ENCODE assay signal across 27 mouse cellular contexts in the genomic region with DNA sequence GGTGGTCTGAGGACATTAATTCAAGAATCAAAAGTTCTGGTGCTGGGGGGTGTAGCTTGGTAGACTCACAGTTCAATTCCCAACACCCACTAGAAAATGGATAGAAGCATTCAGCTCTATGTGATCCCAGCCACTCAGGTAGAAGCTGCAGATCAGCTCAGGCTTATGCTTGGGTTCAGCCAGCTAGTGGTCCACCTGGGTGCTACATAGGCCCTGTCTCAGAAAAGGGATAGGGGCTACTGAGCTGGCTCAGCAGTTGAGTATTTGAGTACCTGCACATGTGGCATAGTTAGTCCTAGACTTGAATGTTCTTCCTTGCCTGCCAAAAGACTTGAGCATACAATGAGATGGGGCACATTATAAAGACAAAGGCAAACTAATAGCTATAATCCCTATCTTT. TPM values are rescaled to one million over a fixed set of nuclear protein-coding genes. Genes with fewer than 3 reads are reported as not detected.
DNase-seq lines count a peak whose midpoint lies in the region; ATAC-seq and TF ChIP-seq lines count a peak whose summit lies in the region.
"Had no signal": no experiment of that assay in that cellular context is flagged by ENCODE, and none has a peak within 500 bp of the region (broad histone marks: within the 10 kb centered on the region; RNA-seq: fewer than 3 reads in every experiment).

No protein-coding gene starts in this region.

- DNase-seq in embryo, embryonic 9.5 days (ENCODE audit: extremely low spot score) = peak; percentile 41
- DNase-seq in embryo, embryonic 11 days = no peak
- peak; percentile 34 for DNase-seq in testis, postnatal 10 days (ENCODE audit: low spot score)
- DNase-seq in testis, postnatal 14 days (ENCODE audit: low spot score) = no peak
- no peak for DNase-seq in liver, embryonic 14.5 days (ENCODE audit: low read depth in 3 of 3, low spot score in 3 of 3)
- DNase-seq in thymus, postnatal 0 days (ENCODE audit: low spot score) = no peak
- DNase-seq in MN1 (ENCODE audit: low spot score) = no peak
- DNase-seq: cerebellum, adult 11-12 months; cerebellum, postnatal 25 days; heart, postnatal 4 days; kidney, adult 8-10 months; kidney, postnatal 10 days; left cerebral cortex, postnatal 4 days; retina, postnatal 1 day; thymus, postnatal 36 days had no signal

- no peak for TF ChIP-seq CTCF in liver, embryonic 14.5 days (IDR thresholded peaks at IDR 0.05; ENCODE audit: low read depth)

- no peaks in the 10 kb centered on the region for H3K9me3 ChIP-seq in liver, embryonic 14.5 days (ENCODE audit: control insufficient read depth, low read length)
- H3K9me3 ChIP-seq: embryonic facial prominence, embryonic 13.5 days; forebrain, embryonic 12.5 days; heart, embryonic 15.5 days; hindbrain, embryonic 15.5 days; midbrain, embryonic 15.5 days; neural tube, embryonic 13.5 days had no signal

- H3K4me2 ChIP-seq in liver, embryonic 14.5 days (ENCODE audit: low read depth) = no peak overlapping the region
- H3K4me2 ChIP-seq: forebrain, embryonic 12.5 days; heart, embryonic 15.5 days; hindbrain, embryonic 15.5 days; lung, embryonic 14.5 days; midbrain, embryonic 15.5 days; neural tube, embryonic 13.5 days had no signal

- H3K4me1 ChIP-seq in liver, embryonic 14.5 days (replicated peaks; ENCODE audit: control insufficient read depth in 2 of 2, insufficient read depth in 2 of 2, low read length in 1 of 2) = no peaks in the 10 kb centered on the region

- H3K9ac ChIP-seq in liver, embryonic 14.5 days (replicated peaks) = no peak overlapping the region
- H3K9ac ChIP-seq: embryonic facial prominence, embryonic 13.5 days; forebrain, embryonic 12.5 days; heart, embryonic 15.5 days; hindbrain, embryonic 15.5 days; lung, embryonic 14.5 days; midbrain, embryonic 15.5 days; neural tube, embryonic 13.5 days had no signal

- H3K4me3 ChIP-seq in liver, embryonic 14.5 days (ENCODE audit: insufficient read depth in 1 of 2, low read depth in 2 of 2, low read length in 2 of 2) = no peak overlapping the region
- H3K4me3 ChIP-seq: embryonic facial prominence, embryonic 13.5 days; erythroblast, embryonic 14.5 days; forebrain, embryonic 12.5 days; heart, embryonic 15.5 days; hindbrain, embryonic 15.5 days; left cerebral cortex, adult 2 months; midbrain, embryonic 15.5 days; neural tube, embryonic 13.5 days had no signal

- H3K36me3 ChIP-seq in liver, embryonic 14.5 days (replicated peaks; ENCODE audit: control insufficient read depth, insufficient read depth, low read depth) = peaks cover 36% of the 10 kb centered on the region

- no peak for TF ChIP-seq EP300 in liver, embryonic 14.5 days (IDR thresholded peaks at IDR 0.05; ENCODE audit: low read depth)

- peaks cover 39% of the 10 kb centered on the region for H3K27me3 ChIP-seq in liver, embryonic 14.5 days (ENCODE audit: control insufficient read depth, insufficient read depth, low read length)
- H3K27me3 ChIP-seq: hindbrain, embryonic 15.5 days had no signal

- no peak overlapping the region for H3K27ac ChIP-seq in liver, embryonic 14.5 days
- H3K27ac ChIP-seq: forebrain, embryonic 12.5 days; hindbrain, embryonic 15.5 days; left cerebral cortex, adult 2 months; midbrain, embryonic 15.5 days; neural tube, embryonic 13.5 days had no signal

- 0 out of 2 replicates have a peak, but pooled peaks have one; percentile 22 for ATAC-seq in liver, embryonic 14.5 days (ENCODE audit: insufficient read depth)
- ATAC-seq: midbrain, embryonic 15.5 days had no signal

RNA-seq across cellular contexts. Expression of a gene that starts 2.3 kb away (rescaled TPM):
- 0.05 and 0.12 TPM in 2 replicates for polyA plus RNA-seq in liver, embryonic 14.5 days (2012; rRNA removed)
- 0.27 TPM in 1 of 2 replicates, not detected in the other for polyA plus RNA-seq in liver, embryonic 14.5 days (2014; fragmentation: Nextera tagmentation; extraction: Ambion mirVana)
- 0.29 and 0.64 TPM in 2 replicates for polyA plus RNA-seq in thymus, postnatal 0 days (2015; fragmentation: Nextera tagmentation; extraction: Ambion mirVana)
- polyA plus RNA-seq: erythroblast, embryonic 14.5 days; liver, adult 2 months had no signal

RNA-seq across cellular contexts. Expression of a gene that starts 13.6 kb away (rescaled TPM):
- polyA plus RNA-seq in liver, embryonic 14.5 days (2012; rRNA removed) = 294 and 703 TPM in 2 replicates
- polyA plus RNA-seq in liver, embryonic 14.5 days (2014; fragmentation: Nextera tagmentation; extraction: Ambion mirVana) = 654 and 676 TPM in 2 replicates
- polyA plus RNA-seq in thymus, postnatal 0 days (2015; fragmentation: Nextera tagmentation; extraction: Ambion mirVana) = 905 and 1,035 TPM in 2 replicates

RNA-seq across cellular contexts. Expression of a gene that starts 53.9 kb away (rescaled TPM):
- not detected in 2 replicates for polyA plus RNA-seq in liver, embryonic 14.5 days (2012; rRNA removed)
- polyA plus RNA-seq in liver, embryonic 14.5 days (2014; fragmentation: Nextera tagmentation; extraction: Ambion mirVana) = not detected in 2 replicates
- not detected in 2 replicates for polyA plus RNA-seq in thymus, postnatal 0 days (2015; fragmentation: Nextera tagmentation; extraction: Ambion mirVana)
- polyA plus RNA-seq: liver, adult 2 months; lung, embryonic 14.5 days; spleen, adult 2 months; testis, adult 2 months had no signal

Comparison
In these comparisons a context has a peak if more than half of its experiments do, and no peak if none do; other contexts are left out.
1. DNase-seq: peak in embryo, embryonic 9.5 days (single experiment) and testis, postnatal 10 days (single experiment); none in embryo, embryonic 11 days (single experiment), testis, postnatal 14 days (single experiment), liver, embryonic 14.5 days (0 of 3), thymus, postnatal 0 days (single experiment) and MN1 (single experiment).